ENCODE assay signal across 21 mouse cellular contexts in the genomic region with DNA sequence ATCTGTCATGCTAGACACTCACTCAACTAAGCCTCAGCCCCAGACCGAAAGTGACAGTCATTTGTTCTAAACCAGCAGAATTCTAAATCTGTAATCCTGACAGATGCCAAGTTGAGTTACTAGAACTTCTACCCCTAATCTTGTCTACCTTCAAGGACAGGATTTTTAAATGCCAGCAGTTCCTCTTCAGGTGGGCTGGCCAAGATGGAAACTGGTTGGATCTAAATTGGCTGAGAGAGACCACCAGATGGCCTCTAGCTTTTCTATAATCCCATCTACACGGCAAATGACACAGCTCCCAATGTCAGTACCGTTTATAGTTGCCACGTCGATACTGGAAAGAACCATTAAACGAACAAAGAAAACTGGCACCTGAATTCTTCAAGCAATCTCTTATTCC. TPM values are rescaled to one million over a fixed set of nuclear protein-coding genes. Genes with fewer than 3 reads are reported as not detected.
DNase-seq lines count a peak whose midpoint lies in the region; ATAC-seq and TF ChIP-seq lines count a peak whose summit lies in the region.
"Had no signal": no experiment of that assay in that cellular context is flagged by ENCODE, and none has a peak within 500 bp of the region (broad histone marks: within the 10 kb centered on the region; RNA-seq: fewer than 3 reads in every experiment).

No protein-coding gene starts in this region.

- H3K4me2 ChIP-seq in heart, embryonic 14.5 days (ENCODE audit: low read length) = no peak overlapping the region
- H3K4me2 ChIP-seq in liver, embryonic 15.5 days = no peak overlapping the region
- H3K4me2 ChIP-seq in liver, postnatal 0 days (ENCODE audit: low read depth, low read length) = no peak overlapping the region
- no peak overlapping the region for H3K4me2 ChIP-seq in limb, embryonic 15.5 days
- H3K4me2 ChIP-seq: embryonic facial prominence, embryonic 15.5 days had no signal

- no peak for ATAC-seq in heart, embryonic 14.5 days (ENCODE audit: insufficient number of reproducible peaks, insufficient read depth, low FRiP score, low read depth)
- ATAC-seq in liver, embryonic 15.5 days (ENCODE audit: insufficient read depth) = no peak
- no peak for ATAC-seq in liver, postnatal 0 days
- no peak for ATAC-seq in limb, embryonic 15.5 days (ENCODE audit: insufficient number of reproducible peaks, low FRiP score, low TSS enrichment, low read depth)
- ATAC-seq: CD4-positive, CD25-positive, alpha-beta regulatory T cell, adult 4 months; midbrain, embryonic 16.5 days had no signal

- H3K36me3 ChIP-seq in heart, embryonic 14.5 days (ENCODE audit: control insufficient read depth, insufficient read depth, low read length) = no peaks in the 10 kb centered on the region
- peaks cover 4% of the 10 kb centered on the region; the same call in 1 of the 2 replicates for H3K36me3 ChIP-seq in liver, embryonic 15.5 days (replicated peaks)
- H3K36me3 ChIP-seq in liver, postnatal 0 days (replicated peaks; ENCODE audit: insufficient read depth, low read length) = no peaks in the 10 kb centered on the region
- no peaks in the 10 kb centered on the region for H3K36me3 ChIP-seq in limb, embryonic 15.5 days
- H3K36me3 ChIP-seq: embryonic facial prominence, embryonic 15.5 days; forebrain, embryonic 10.5 days; G1E had no signal

- H3K9ac ChIP-seq in heart, embryonic 14.5 days (ENCODE audit: low read length) = peak overlapping the region; percentile 32
- H3K9ac ChIP-seq in liver, embryonic 15.5 days = no peak overlapping the region
- no peak overlapping the region for H3K9ac ChIP-seq in liver, postnatal 0 days (replicated peaks)
- no peak overlapping the region for H3K9ac ChIP-seq in limb, embryonic 15.5 days
- H3K9ac ChIP-seq: embryonic facial prominence, embryonic 15.5 days had no signal

- TF ChIP-seq EP300 in liver, postnatal 0 days (IDR thresholded peaks at IDR 0.05; ENCODE audit: low read depth) = no peak

- no peak for TF ChIP-seq CTCF in liver, postnatal 0 days (IDR thresholded peaks at IDR 0.05; ENCODE audit: low read depth)
- no peak for TF ChIP-seq CTCF in left cerebral cortex, adult 2 months (IDR thresholded peaks at IDR 0.05)

- peak; percentile 67 to 69 for DNase-seq in cerebellum, postnatal 10 days
- no peak for DNase-seq in cerebellum, postnatal 4 days (ENCODE audit: low spot score in 2 of 2)
- no peak for DNase-seq in heart, adult 8-10 months (ENCODE audit: low spot score)
- no peak for DNase-seq in liver, postnatal 0 days
- DNase-seq in left cerebral cortex, adult 2 months (ENCODE audit: extremely low spot score in 1 of 2, low spot score in 2 of 2) = no peak
- DNase-seq: adrenal gland, postnatal 36 days; cerebellum, adult 8-10 months; embryo, embryonic 11 days; gastrocnemius, postnatal 14 days; kidney, adult 9 months; kidney, postnatal 36 days; lung, adult 2 months; thymus, postnatal 14 days had no signal

- H3K27ac ChIP-seq in heart, embryonic 14.5 days (replicated peaks in 1 of 2; ENCODE audit: control insufficient read depth in 1 of 2, insufficient read depth in 1 of 2, low read depth in 2 of 2, low read length in 2 of 2) = peak overlapping the region; percentile 87 to 91
- H3K27ac ChIP-seq in liver, embryonic 15.5 days (replicated peaks) = peak overlapping the region; percentile 49; the same call in 1 of the 2 replicates
- H3K27ac ChIP-seq in liver, postnatal 0 days (ENCODE audit: low read depth) = no peak overlapping the region
- peak overlapping the region; percentile 81; the same call in 1 of the 2 replicates for H3K27ac ChIP-seq in limb, embryonic 15.5 days
- no peak overlapping the region for H3K27ac ChIP-seq in left cerebral cortex, adult 2 months

- intact Hi-C loops in left cerebral cortex, adult 2 months (cut with DNase I) = no loop called here

- no peak overlapping the region for H3K4me3 ChIP-seq in heart, embryonic 14.5 days (ENCODE audit: control insufficient read depth in 1 of 2, insufficient read depth in 1 of 2, low read depth in 1 of 2, low read length in 2 of 2)
- no peak overlapping the region for H3K4me3 ChIP-seq in liver, embryonic 15.5 days (replicated peaks)
- H3K4me3 ChIP-seq in liver, postnatal 0 days (ENCODE audit: low read depth, low read length) = no peak overlapping the region
- H3K4me3 ChIP-seq in limb, embryonic 15.5 days = no peak overlapping the region
- H3K4me3 ChIP-seq in left cerebral cortex, adult 2 months = no peak overlapping the region
- H3K4me3 ChIP-seq: embryonic facial prominence, embryonic 15.5 days; forebrain, embryonic 10.5 days had no signal

- no peaks in the 10 kb centered on the region for H3K9me3 ChIP-seq in heart, embryonic 14.5 days (ENCODE audit: control insufficient read depth, low read length)
- H3K9me3 ChIP-seq in liver, embryonic 15.5 days (replicated peaks) = no peaks in the 10 kb centered on the region
- no peaks in the 10 kb centered on the region for H3K9me3 ChIP-seq in liver, postnatal 0 days (ENCODE audit: low read length)
- no peaks in the 10 kb centered on the region for H3K9me3 ChIP-seq in limb, embryonic 15.5 days
- H3K9me3 ChIP-seq: embryonic facial prominence, embryonic 15.5 days; forebrain, embryonic 10.5 days; G1E had no signal

- peaks cover 46 to 77% of the 10 kb centered on the region in 2 experiments for H3K4me1 ChIP-seq in heart, embryonic 14.5 days (ENCODE audit: control insufficient read depth in 2 of 2, insufficient read depth in 2 of 2, low read length in 2 of 2)
- H3K4me1 ChIP-seq in liver, embryonic 15.5 days (replicated peaks) = peaks cover 57% of the 10 kb centered on the region
- H3K4me1 ChIP-seq in liver, postnatal 0 days (ENCODE audit: insufficient read depth) = peaks cover 40% of the 10 kb centered on the region
- peaks cover 63% of the 10 kb centered on the region for H3K4me1 ChIP-seq in limb, embryonic 15.5 days

- WGBS in heart, embryonic 14.5 days = 84% methylated on average over 6 of the region's 6 CpGs
- 81% methylated on average over 6 of the region's 6 CpGs for WGBS in liver, embryonic 15.5 days (ENCODE audit: insufficient replicate concordance)
- WGBS in liver, postnatal 0 days (ENCODE audit: insufficient replicate concordance) = 91% methylated on average over 6 of the region's 6 CpGs
- 72% methylated on average over 6 of the region's 6 CpGs for WGBS in limb, embryonic 15.5 days

- no peaks in the 10 kb centered on the region for H3K27me3 ChIP-seq in heart, embryonic 14.5 days (ENCODE audit: control insufficient read depth, insufficient read depth, low read length)
- H3K27me3 ChIP-seq in liver, embryonic 15.5 days = no peaks in the 10 kb centered on the region
- H3K27me3 ChIP-seq in liver, postnatal 0 days (ENCODE audit: insufficient read depth, low read length) = no peaks in the 10 kb centered on the region
- no peaks in the 10 kb centered on the region for H3K27me3 ChIP-seq in limb, embryonic 15.5 days
- H3K27me3 ChIP-seq: embryonic facial prominence, embryonic 15.5 days had no signal

RNA-seq across cellular contexts. Expression of gene Gab1, which starts 8.9 kb away (rescaled TPM):
- 44.4 and 47.6 TPM in 2 replicates for polyA plus RNA-seq in heart, embryonic 14.5 days (2014; fragmentation: Nextera tagmentation; extraction: Ambion mirVana)
- 10 to 100 TPM; 33.6 to 43.1 (median 40.6) TPM for total RNA-seq in heart, adult 8-10 months (2022)
- 7.1 and 7.2 TPM in 2 replicates for polyA plus RNA-seq in liver, embryonic 15.5 days (2015; fragmentation: Nextera tagmentation; extraction: Ambion mirVana)
- 3.8 and 3.9 TPM in 2 replicates for polyA plus RNA-seq in liver, postnatal 0 days (2015; fragmentation: Nextera tagmentation; extraction: Ambion mirVana)
- 24.9 and 25.6 TPM in 2 replicates for polyA plus RNA-seq in limb, embryonic 15.5 days (2015; fragmentation: Nextera tagmentation; extraction: Ambion mirVana)
- total RNA-seq in left cerebral cortex, adult 2 months (2021) = 10 to 100 TPM; 11.4 to 13.0 TPM
- polyA plus RNA-seq: CD4-positive, CD25-positive, alpha-beta regulatory T cell, adult 4 months had no signal

Comparison
In these comparisons a context has a peak if more than half of its experiments do, and no peak if none do; other contexts are left out.
1. DNase-seq: peak in cerebellum, postnatal 10 days (2 of 2); none in cerebellum, postnatal 4 days (0 of 2), heart, adult 8-10 months (single experiment), liver, postnatal 0 days (single experiment) and left cerebral cortex, adult 2 months (0 of 2).
2. H3K27ac ChIP-seq: peak in heart, embryonic 14.5 days (2 of 2), liver, embryonic 15.5 days (single experiment) and limb, embryonic 15.5 days (single experiment); none in liver, postnatal 0 days (single experiment) and left cerebral cortex, adult 2 months (single experiment).